ENCODE assay signal across 36 mouse cellular contexts in genomic region chr2:173634106-173634505, GRCm38 (mm10). TPM values are rescaled to one million over a fixed set of nuclear protein-coding genes. Genes with fewer than 3 reads are reported as not detected.
"Had no signal": no experiment of that assay in that cellular context is flagged by ENCODE, and none has a peak within 500 bp of the region (broad histone marks: within the 10 kb centered on the region; RNA-seq: fewer than 3 reads in every experiment).

No protein-coding gene starts in this region.

RNA-seq across cellular contexts. Expression of gene Ankrd60, which starts 55.9 kb away (rescaled TPM):
- total RNA-seq: gastrocnemius, adult 18-20 months; gastrocnemius, adult 8-10 months; gastrocnemius, postnatal 14 days; gastrocnemius, postnatal 36 days; heart, adult 2 months; heart, postnatal 14 days; heart, postnatal 36 days; hematopoietic stem cell, adult 5-6 weeks; hindbrain, postnatal 0 days; layer of hippocampus, adult 18-20 months; layer of hippocampus, adult 8-10 months; layer of hippocampus, postnatal 14 days; layer of hippocampus, postnatal 36 days; left cerebral cortex, adult 18-20 months; left cerebral cortex, adult 8-10 months; left cerebral cortex, postnatal 10 days; left cerebral cortex, postnatal 25 days; left cerebral cortex, postnatal 4 days had no signal
- polyA plus RNA-seq: heart, adult 2 months; heart, embryonic 11.5 days; heart, embryonic 13.5 days; heart, embryonic 15.5 days; heart, postnatal 0 days; hindbrain, embryonic 11.5 days; hindbrain, embryonic 13.5 days; hindbrain, embryonic 15.5 days; hindbrain, postnatal 0 days; intestine, embryonic 14.5 days; intestine, embryonic 16.5 days; kidney, embryonic 15.5 days; kidney, postnatal 0 days; large intestine, adult 2 months; limb, embryonic 11.5 days; limb, embryonic 13.5 days; limb, embryonic 15.5 days; liver, embryonic 11.5 days; liver, embryonic 13.5 days; liver, embryonic 15.5 days had no signal
